Mouse (Mus musculus): ENCODE measurements around the gene Lamtor2. TPM values are rescaled to one million over a fixed set of nuclear protein-coding genes. Genes with fewer than 3 reads are reported as not detected.

Lamtor2 gene
- polyA plus RNA-seq, 1 experiment: 124 TPM

- peak; percentile 67 for DNase-seq (ENCODE audit: low spot score)
Observed at GRCm38 (mm10) chr3:88526157-88527131, 26.4 kb downstream of the Lamtor2 start.

- DNase-seq (ENCODE audit: low spot score): no peak
Observed at GRCm38 (mm10) chr3:88525021-88525420, 27.9 kb downstream of the Lamtor2 start.

GRCm38 (mm10) chr3:88523027-88523426, 29.8 kb downstream of the Lamtor2 start:
- DNase-seq (ENCODE audit: low spot score): no peak

GRCm38 (mm10) chr3:88521803-88522331, 31.0 kb downstream of the Lamtor2 start:
- peak; percentile 67 for DNase-seq (ENCODE audit: low spot score)

- no peak for DNase-seq (ENCODE audit: low spot score)
Observed at GRCm38 (mm10) chr3:88521156-88521555, 31.7 kb downstream of the Lamtor2 start.

DNA sequence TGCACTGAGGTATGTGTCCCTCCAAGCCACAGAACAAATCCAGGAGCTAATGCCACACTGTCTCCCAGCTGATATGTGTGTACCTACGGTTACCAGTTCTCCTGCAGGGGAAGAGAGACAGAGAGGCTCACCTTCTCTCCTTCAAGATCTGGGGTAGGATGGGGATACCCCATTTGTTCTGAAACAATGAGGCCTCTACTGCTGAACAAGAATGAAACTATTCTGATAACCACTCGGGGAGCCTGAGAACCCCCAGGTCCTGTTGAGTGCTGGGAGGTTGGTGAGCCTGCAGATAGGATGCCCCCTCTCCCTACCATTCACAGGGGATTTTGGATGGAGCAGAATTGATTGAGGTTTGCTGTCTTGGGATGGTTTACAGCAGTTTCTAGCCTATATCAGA, 32.8 kb downstream of the Lamtor2 start:
- no peak for DNase-seq (ENCODE audit: low spot score)

DNA sequence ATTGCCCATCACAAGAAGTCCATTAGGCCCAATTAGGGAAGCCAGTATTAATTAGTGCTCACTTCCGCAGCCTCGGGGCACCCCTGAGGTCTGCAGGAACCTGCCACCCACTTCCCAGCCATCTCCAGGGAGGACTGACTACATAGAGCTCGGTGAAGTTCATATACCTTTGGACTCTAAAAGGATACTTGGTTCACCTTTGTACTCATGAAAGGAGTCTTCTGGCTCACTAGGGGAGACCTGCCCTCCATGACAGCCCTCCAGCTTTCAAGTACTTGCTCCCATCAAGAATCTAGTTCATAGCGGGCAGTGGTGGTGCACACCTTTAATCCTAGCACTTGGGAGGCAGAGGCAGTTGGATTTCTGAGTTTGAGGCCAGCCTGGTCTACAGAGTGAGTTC, 34.5 kb downstream of the Lamtor2 start:
- no peak for DNase-seq (ENCODE audit: low spot score)

DNA sequence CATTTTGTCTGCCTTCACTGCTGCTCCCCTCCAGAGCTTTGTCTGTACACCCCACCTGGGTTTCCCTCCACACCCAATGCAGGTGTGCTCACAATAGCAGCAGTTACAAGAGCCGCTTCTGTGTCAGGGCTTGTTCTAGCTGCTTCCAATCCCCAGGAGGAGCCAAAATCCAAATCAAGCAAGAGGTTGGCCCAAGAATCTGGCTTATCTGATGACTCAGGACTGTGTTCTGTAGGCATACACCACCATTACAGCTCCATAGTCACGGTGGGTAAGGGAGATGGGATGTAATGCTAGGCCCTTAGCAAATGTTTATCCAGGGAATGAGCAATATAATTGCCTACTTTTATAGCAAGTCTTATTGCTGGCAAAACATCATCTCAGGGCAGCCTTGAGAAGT, 36.5 kb downstream of the Lamtor2 start:
- no peak for DNase-seq (ENCODE audit: low spot score)

- no peak for DNase-seq (ENCODE audit: low spot score)
Observed at GRCm38 (mm10) chr3:88515095-88515386, 37.8 kb downstream of the Lamtor2 start.

DNA sequence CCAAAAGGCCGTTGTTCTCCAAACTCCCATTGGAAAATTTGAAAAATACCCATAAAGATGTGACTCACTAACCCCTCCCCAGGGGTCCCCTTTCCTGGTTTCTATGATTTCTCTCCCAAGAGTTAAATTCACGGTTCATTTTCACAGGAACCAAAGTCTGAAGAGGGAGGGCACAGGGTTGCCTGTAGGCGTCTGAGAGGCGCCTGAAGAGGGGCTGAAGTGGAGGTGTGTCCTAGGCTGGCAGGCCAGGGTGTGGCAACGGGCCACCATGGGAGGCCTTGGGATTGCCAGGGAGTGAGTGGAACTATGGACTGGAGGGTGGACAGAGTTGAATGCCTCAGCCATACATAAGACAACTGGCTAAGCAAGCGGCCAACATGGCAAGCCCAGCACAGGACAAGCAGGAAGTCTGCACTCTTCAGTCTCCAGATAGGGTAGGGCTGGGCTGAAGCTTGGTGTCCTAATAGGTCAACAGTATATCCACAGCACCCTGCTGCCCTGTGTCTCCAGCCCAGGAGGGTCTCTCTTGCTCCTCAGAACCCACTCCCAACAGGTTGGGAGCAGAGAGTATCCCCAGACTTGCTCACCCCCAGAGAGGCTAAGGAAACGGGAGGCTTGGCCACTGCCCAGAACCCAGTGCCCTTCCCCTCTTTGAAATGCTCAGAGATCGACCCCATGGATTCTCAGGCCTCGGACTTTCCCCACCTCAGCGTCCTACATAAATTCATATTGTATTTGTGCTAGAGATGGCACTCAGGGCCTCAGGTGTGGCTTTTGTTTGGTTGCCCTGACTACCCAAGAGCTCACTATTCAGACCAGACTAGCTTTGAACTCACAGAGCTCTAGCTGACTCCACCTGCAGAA, 38.4 kb downstream of the Lamtor2 start:
- DNase-seq (ENCODE audit: low spot score): no peak

DNA sequence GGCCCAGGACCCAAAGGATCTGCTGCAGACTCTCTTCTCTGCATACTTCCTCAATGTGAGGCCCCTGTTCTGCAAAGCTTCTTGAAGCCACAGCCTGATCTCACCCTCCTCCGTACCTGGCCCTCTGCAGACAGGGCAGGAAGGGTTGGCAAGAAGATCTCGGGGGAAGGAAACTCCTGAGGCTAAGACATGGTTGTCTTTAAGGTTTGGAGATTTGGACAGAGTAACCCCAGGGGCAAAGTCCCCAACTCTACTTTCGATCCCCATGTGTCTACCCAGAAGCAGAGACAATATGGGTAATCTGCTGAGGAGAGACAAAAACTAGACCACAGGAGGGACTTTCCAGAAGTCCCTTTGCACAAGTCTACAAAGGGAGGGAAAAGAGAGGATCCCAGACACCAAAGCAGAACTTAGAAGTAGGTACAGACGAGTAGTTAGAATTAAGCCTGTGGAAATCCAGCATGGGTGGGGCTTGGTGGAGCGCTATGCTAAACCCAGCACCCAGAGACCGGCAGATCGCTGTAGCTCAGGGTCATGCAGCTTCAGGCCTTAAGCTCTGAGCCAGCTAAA, 39.2 kb downstream of the Lamtor2 start:
- no peak for DNase-seq (ENCODE audit: low spot score)

GRCm38 (mm10) chr3:88512896-88513545, 39.9 kb downstream of the Lamtor2 start:
- no peak for DNase-seq (ENCODE audit: low spot score)

DNA sequence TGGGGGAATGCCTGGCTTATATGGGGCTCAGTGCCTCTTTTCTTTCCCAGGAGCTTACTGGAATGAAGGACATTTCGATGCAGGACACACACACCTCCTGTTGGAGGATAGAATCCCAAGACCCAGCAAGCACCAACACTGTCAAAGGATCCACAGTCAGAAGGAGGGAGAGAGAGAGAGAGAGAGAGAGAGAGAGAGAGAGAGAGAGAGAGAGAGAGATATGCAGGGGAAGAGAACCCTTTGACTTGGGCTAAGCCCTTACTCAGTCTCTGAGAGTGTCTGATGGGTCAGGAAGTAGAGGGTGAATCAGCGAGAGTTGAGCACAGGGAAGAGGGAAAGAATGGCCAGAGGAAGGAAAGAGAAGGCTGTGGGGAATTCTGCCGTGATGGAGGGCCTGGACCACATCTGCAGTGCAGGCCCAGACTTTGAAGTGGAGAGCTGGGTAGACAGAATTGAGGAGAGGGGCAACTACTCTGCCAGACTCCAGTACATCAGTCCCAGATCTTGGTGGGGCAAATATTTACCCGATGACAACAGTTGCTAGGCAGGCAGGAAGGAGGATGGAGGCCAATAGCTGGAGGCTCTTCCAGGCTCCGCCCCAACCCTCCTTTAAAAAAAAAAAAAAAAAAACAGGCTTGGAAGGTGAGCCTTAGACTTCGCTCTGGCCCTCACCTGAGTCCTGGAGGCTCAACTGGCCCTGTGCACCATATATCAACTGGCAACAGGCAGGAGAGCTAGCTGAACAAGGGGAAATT, 40.6 kb downstream of the Lamtor2 start:
- DNase-seq (ENCODE audit: low spot score): no peak

DNA sequence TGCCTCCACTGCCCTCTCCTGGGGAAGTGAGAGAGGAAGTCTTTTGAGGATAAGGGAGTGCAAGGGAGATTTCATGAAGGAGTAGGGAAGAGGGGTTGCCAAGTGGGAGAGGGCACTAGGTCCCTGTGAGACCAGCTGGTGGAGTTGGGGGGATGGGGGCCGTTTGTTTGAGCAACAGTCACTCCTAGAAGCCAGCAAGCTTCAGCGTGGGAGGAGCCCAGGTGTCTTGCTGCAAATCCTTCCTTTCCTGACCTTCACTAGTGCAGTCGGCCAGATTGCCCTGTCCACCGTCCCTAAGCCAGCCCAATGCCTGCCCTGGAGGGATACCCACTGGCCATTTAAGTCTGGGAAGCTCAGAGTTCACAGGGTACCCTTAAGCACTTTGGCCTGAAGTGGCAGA, 41.3 kb downstream of the Lamtor2 start:
- no peak for DNase-seq (ENCODE audit: low spot score)

DNA sequence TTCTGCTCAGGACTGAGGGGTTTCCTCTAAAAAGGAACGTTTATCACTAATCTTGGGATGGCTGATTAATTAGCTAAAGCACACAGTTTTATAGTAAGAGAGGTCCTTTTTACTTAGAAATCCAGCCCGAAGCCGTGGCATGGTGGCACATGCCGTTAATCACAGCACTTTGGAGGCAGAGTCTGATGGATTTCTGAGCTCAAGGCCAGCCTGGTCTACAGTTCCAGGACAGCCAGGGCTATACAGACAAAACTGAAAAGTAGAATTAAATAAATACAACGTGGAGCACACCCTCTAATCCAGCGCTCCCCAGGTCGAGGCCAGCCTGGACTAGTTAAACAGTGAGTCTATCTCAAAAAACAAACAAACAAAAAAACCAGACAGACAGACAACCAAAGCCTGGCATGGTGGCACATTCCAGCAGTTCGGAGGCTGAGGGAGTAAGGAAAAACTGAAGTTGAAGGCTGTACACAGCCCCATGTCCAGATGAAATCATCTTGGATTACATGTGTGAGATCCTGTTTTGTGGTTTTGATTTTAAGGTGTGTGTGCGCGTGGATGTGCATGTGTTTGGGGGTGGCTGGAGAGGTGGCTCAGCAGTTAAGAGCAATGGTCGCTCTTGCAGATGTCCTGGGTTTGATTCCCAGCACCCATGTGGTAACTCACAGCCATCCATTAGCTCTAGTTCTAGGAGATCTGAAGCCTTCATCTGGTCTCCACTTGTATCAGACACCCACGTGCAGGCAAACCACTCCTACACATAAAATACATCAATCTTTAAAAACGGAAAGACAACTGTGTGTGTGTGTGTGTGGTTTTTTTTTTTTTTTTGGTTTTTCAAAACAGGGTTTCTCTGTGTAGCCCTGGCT, 42.2 kb downstream of the Lamtor2 start:
- no peak for DNase-seq (ENCODE audit: low spot score)

- peak; percentile 86 for DNase-seq (ENCODE audit: low spot score)
Observed at GRCm38 (mm10) chr3:88509692-88510420, 43.0 kb downstream of the Lamtor2 start, which contains the start of gene Lmna. Gene Lmna, minus strand, starts transcription at chr3:88509956.

DNA sequence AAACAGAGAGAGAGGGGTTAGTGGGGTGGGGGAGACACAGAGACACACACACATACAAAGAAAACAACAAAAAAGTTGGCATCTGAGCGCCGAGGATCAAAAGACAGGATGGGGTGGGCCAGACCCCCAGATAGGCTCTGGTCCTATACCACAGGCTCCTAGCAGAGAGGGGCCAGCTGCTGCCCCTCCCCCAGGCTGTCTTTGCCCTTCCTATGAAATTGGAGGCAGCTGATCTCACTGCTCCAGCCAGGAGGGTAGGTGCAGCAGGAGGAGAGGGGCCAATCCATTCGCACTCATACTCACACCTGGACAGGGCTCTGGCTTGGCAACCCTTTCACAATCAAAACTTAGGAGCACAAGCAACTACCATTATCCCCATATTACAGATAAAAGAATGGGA, 43.6 kb downstream of the Lamtor2 start:
- DNase-seq (ENCODE audit: low spot score): no peak

GRCm38 (mm10) chr3:88505765-88506164, 47.1 kb downstream of the Lamtor2 start:
- DNase-seq (ENCODE audit: low spot score): no peak

GRCm38 (mm10) chr3:88505081-88505480, 47.8 kb downstream of the Lamtor2 start:
- DNase-seq (ENCODE audit: low spot score): no peak
